Mouse (Mus musculus) limb, embryonic 13.5 days (tissue): ENCODE measurements at regions not wholly inside any gene's neighbourhood (a gene's known extent, or its start where the extent isn't known, plus 50 kb on each side); places are given as distances from the start of the nearest gene placed in this dataset.
A peak's percentile ranks its signal among the peaks of the same experiment; 100 is the strongest.

Source experiments
- ATAC-seq: fragments of 200-750 bp; cut with Nextera tagmentation; 2 replicates; pipeline ENCODE4 v1.8.0; 2017; ENCODE audit warnings: low read depth, moderate number of reproducible peaks, moderate TSS enrichment; ENCODE audit not compliant: low FRiP score
- H3K27ac ChIP-seq: fragments of 300-500 bp; sonication (generic); 2 replicates; pipeline ENCODE4 v1.5.1; 2015; ENCODE audit warnings: inconsistent platforms, mild to moderate bottlenecking, moderate library complexity
- H3K27me3 ChIP-seq: fragments of 300-500 bp; sonication (generic); 2 replicates; pipeline ENCODE4 v1.6.1; 2015; ENCODE audit warnings: mild to moderate bottlenecking, inconsistent platforms
- H3K36me3 ChIP-seq: fragments of 300-500 bp; sonication (generic); 2 replicates; pipeline ENCODE4 v1.6.1; 2015; ENCODE audit warnings: inconsistent platforms, mild to moderate bottlenecking, moderate library complexity
- H3K4me1 ChIP-seq: fragments of 300-500 bp; sonication (generic); 2 replicates; pipeline ENCODE4 v1.6.1; 2015; ENCODE audit warnings: inconsistent platforms
- H3K4me2 ChIP-seq: fragments of 300-500 bp; sonication (generic); replicated peaks from 2 replicates; pipeline ENCODE4 v1.6.1; 2015; ENCODE audit warnings: inconsistent platforms, mild to moderate bottlenecking, moderate library complexity
- H3K4me3 ChIP-seq: fragments of 300-500 bp; sonication (generic); 2 replicates; pipeline ENCODE4 v1.5.1; 2015; ENCODE audit warnings: moderate library complexity, mild to moderate bottlenecking, inconsistent platforms
- H3K9ac ChIP-seq: fragments of 300-500 bp; sonication (generic); 2 replicates; pipeline ENCODE4 v1.6.1; 2015; ENCODE audit warnings: mild to moderate bottlenecking, inconsistent platforms
- H3K9me3 ChIP-seq: fragments of 300-500 bp; sonication (generic); 2 replicates; pipeline ENCODE4 v1.6.1; 2016; ENCODE audit warnings: inconsistent platforms
- WGBS: fragments of 180-500 bp; shearing (Covaris S2); methylation state at CpG from one replicate; pipeline ENCODE4 v1.1.7; 2015; 5-methylcytosine and 5-hydroxymethylcytosine counted together

DNA sequence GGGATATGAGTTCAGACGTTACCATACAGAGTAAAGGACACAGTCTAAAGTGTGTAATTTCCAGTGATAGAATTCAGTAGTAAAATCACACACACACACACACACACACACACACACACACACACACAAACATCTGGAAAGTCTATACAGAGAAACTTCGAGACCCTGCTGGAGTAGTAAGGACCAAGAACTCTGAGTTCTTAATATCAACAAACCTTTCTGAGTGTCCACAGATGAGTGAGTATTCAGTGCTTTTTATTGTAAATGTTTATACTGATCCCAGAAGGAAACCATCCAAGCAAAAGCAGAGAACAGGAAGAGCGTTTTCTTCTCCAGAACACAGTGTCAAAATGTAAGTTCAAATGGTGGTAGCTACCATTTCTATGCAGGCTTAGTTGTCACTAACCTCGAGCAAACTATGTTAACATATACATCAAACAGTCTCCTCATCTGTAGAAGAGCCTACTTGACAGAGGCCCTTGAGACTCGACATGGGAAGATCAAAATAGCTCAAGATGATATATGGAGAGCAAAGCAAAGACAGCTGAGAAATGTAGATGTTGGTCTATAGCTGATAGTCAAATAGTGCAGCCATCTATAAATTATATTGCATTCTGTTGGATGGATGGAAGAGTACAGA, 248.0 kb upstream of the Noct start:
- no peaks in the 10 kb centered on the region for H3K9me3 ChIP-seq
- WGBS = 83% methylated on average over 5 of the region's 5 CpGs
- no peak overlapping the region for H3K4me3 ChIP-seq
- no peak overlapping the region for H3K9ac ChIP-seq
- no peaks in the 10 kb centered on the region for H3K27me3 ChIP-seq
- no peak overlapping the region for H3K27ac ChIP-seq
- H3K4me1 ChIP-seq = 0 out of 2 replicates have a peak, but pooled peaks cover 6% of the 10 kb centered on the region
- no peaks in the 10 kb centered on the region for H3K36me3 ChIP-seq
- no peak for ATAC-seq
- no peak overlapping the region for H3K4me2 ChIP-seq

DNA sequence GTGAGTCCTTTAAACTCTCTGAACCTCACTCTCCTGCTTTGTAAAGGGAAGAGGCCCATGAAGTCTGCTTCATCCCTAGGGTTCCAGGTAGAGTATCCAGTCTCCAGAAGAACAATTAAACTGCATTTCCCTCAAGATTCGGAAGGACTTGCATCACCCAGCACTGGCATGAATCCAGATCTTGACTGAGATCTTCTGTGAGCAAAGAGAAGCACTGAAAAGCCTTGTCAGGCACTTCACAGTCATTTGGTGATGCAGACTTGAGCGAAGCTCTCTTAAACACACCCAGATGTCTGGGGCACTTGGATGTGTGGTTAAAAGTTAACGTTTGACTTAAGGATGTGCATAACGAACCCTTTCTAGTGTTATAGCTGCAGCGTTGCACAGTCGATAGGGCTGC, 247.4 kb upstream of the Noct start:
- no peaks in the 10 kb centered on the region for H3K27me3 ChIP-seq
- H3K27ac ChIP-seq = no peak overlapping the region
- ATAC-seq = no peak
- 0 out of 2 replicates have a peak, but pooled peaks cover 6% of the 10 kb centered on the region for H3K4me1 ChIP-seq
- no peak overlapping the region for H3K4me3 ChIP-seq
- H3K9me3 ChIP-seq = no peaks in the 10 kb centered on the region
- no peak overlapping the region for H3K4me2 ChIP-seq
- no peak overlapping the region for H3K9ac ChIP-seq
- H3K36me3 ChIP-seq = no peaks in the 10 kb centered on the region
- WGBS = 45% methylated on average over 6 of the region's 6 CpGs

DNA sequence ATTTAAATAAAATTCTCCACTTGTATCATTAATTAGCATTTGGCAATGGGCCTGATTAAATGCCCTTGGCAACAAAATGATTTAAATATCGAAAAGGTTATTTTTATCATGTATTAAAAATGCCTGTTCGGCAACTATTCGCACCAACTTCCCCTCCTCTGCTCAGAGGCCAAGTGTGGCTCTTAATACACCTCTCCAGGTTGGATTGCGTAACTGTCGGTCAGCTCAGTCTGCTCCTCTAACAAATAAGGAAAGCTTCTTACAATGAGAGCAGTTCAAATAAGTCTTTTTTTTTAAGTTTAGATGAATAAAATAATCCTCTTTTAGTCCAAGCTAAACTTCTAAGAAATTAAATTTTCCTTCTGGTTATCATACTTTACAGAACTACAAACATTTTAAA, 245.6 kb upstream of the Noct start:
- ATAC-seq = no peak
- H3K9me3 ChIP-seq = no peaks in the 10 kb centered on the region
- 84% methylated on average over 5 of the region's 5 CpGs for WGBS
- no peak overlapping the region for H3K9ac ChIP-seq
- no peaks in the 10 kb centered on the region for H3K27me3 ChIP-seq
- H3K36me3 ChIP-seq = no peaks in the 10 kb centered on the region
- H3K27ac ChIP-seq = no peak overlapping the region
- H3K4me2 ChIP-seq = no peak overlapping the region
- peaks cover 13% of the 10 kb centered on the region for H3K4me1 ChIP-seq
- H3K4me3 ChIP-seq = no peak overlapping the region

DNA sequence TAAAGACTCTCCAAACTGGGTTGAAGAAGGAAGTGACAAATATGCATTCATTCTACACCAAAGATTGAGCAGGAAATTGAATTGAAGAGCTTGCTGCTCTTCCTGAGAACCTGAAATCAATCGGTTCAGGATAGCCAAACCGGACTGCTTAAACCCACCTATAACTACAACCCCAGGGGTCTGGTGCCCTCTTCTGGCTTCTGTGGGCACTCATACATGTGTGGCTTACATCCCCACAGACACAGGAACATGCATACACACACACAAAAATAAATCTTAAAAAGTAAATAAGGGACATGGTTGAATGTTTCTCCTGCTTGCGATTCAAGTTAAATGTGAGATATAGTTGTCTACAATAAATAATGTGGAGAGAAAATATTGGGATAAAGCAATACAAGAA, 244.7 kb upstream of the Noct start:
- Histone ChIP-seq H3K27me3 (no peaks in the 10 kb centered on the region), H3K9ac (no peak overlapping the region), H3K9me3 (no peaks in the 10 kb centered on the region), H3K4me2 (no peak overlapping the region), H3K27ac (no peak overlapping the region), H3K36me3 (no peaks in the 10 kb centered on the region), H3K4me1 (peaks cover 13% of the 10 kb centered on the region), H3K4me3 (no peak overlapping the region)
- WGBS = 67% methylated on average over 3 of the region's 3 CpGs
- ATAC-seq = no peak

DNA sequence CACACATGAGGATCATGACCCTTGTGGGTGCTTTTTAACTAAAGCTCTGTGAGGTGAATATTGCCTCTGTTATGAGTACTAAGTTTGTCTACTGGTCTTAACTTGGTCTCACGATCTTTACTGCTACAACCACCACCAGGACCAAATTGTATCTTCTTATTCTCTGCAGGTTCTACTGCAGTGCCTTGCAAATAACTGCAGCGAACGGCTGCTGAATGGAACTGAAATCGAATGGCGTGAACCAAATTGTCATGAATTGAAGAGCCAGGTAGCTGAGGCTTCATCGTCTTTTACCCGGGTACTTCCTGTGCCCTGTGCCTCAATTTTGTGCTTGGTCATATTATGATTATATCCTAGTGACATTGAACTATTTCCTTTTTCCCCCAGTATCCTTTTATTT, 242.5 kb upstream of the Noct start:
- peaks cover 13% of the 10 kb centered on the region for H3K4me1 ChIP-seq
- H3K27me3 ChIP-seq = no peaks in the 10 kb centered on the region
- no peaks in the 10 kb centered on the region for H3K9me3 ChIP-seq
- no peak overlapping the region for H3K9ac ChIP-seq
- WGBS = 90% methylated on average over 7 of the region's 7 CpGs
- no peak for ATAC-seq
- no peak overlapping the region for H3K4me2 ChIP-seq
- no peaks in the 10 kb centered on the region for H3K36me3 ChIP-seq
- H3K27ac ChIP-seq = no peak overlapping the region
- no peak overlapping the region for H3K4me3 ChIP-seq

DNA sequence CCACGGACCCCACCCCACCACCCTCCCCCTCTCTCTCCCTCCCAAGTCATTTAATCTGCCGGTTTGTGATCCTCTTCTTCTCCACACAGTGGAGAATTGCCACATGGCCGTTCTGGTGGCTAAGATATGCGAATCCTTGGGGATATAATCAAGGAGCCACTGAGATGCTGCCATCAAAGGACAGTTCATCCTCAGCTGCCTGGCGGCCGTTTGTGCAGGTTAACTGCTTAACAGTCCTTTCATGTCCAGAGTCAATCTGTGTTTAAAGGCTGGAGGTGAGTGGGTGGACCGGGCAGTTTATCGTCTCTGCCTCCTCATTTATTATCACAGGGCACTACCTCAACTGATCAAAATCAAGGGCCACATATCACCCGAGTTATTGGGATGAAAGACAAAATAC, 241.6 kb upstream of the Noct start:
- no peak overlapping the region for H3K4me3 ChIP-seq

DNA sequence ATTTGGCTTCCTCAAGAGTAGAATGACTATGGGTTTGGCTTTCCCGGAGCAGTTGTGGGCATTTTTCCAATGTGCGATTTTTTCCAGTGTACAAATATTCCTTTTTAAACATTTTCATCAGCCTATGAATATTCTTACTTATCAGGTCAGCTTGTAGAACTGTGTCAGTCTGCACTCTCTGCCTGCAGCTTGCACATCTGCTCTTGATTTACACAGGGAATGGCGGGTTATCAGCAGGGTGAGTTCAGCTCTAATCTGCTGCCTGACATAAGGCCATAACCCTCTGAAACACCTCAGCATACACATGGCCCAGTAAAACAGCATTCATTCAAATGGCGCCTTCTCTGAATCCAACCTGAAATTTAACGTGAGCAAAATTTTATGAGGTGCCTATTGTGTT, 241.1 kb upstream of the Noct start:
- Histone ChIP-seq H3K9me3 (no peaks in the 10 kb centered on the region), H3K27ac (peak overlapping the region; percentile 45), H3K36me3 (no peaks in the 10 kb centered on the region), H3K9ac (no peak overlapping the region), H3K4me3 (no peak overlapping the region), H3K27me3 (no peaks in the 10 kb centered on the region), H3K4me2 (peak overlapping the region; percentile 21), H3K4me1 (peaks cover 13% of the 10 kb centered on the region)
- ATAC-seq = peak; percentile 77; the same call in 1 of the 2 replicates
- WGBS = 19% methylated on average over 5 of the region's 5 CpGs

More for the DNA sequence above, 241.6 kb upstream of the Noct start:
- H3K4me1 ChIP-seq = peaks cover 13% of the 10 kb centered on the region
- no peak for ATAC-seq
- no peak overlapping the region for H3K27ac ChIP-seq
- no peak overlapping the region for H3K9ac ChIP-seq
- no peaks in the 10 kb centered on the region for H3K36me3 ChIP-seq
- WGBS = 10% methylated on average over 9 of the region's 9 CpGs
- H3K9me3 ChIP-seq = no peaks in the 10 kb centered on the region
- no peaks in the 10 kb centered on the region for H3K27me3 ChIP-seq
- H3K4me2 ChIP-seq = peak overlapping the region; percentile 21; the same call in 1 of the 2 replicates

DNA sequence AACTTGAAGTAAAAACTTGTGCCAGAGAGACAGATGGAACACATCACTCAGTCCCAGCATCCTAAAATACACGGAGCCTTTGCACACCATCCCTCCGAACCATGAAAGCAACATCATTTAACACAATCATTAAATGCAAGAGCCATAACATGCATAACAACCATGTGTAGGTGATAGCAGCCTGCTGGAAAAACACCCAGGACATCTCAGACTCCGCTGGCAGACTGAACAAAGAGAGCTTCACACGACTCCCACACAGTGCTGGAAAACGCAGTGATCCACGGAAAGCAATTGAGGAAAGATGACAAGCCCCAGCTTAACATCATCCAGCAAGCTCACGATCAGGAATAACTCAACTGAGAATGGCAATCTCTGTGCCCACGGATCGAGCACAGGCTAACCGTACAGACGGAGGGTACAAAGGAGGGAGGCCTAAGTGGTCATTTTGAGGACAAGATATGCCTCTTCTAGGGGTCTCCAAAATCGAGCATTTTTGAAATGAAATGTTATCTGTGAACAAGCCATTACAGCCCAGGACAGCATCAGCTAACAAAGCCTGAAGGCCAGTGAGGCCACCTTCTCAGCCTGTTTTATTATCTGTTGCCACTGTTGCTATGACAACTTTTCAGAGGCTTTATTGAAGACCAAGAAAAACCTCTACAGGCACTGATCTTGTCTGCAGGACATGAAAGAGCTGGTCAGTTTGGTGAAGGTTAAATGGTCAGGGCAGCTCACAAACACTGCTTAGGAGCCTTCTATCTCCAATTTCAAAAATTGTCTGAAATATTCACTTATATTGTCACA, 240.1 kb upstream of the Noct start:
- H3K36me3 ChIP-seq = no peaks in the 10 kb centered on the region
- peak overlapping the region; percentile 45; the same call in 1 of the 2 replicates for H3K27ac ChIP-seq
- peaks cover 13% of the 10 kb centered on the region for H3K4me1 ChIP-seq
- no peak overlapping the region for H3K4me2 ChIP-seq
- H3K9ac ChIP-seq = no peak overlapping the region
- no peaks in the 10 kb centered on the region for H3K27me3 ChIP-seq
- 0 out of 2 replicates have a peak, but pooled peaks have one; percentile 22 for ATAC-seq
- H3K9me3 ChIP-seq = no peaks in the 10 kb centered on the region
- WGBS = 50% methylated on average over 12 of the region's 12 CpGs
- H3K4me3 ChIP-seq = no peak overlapping the region

DNA sequence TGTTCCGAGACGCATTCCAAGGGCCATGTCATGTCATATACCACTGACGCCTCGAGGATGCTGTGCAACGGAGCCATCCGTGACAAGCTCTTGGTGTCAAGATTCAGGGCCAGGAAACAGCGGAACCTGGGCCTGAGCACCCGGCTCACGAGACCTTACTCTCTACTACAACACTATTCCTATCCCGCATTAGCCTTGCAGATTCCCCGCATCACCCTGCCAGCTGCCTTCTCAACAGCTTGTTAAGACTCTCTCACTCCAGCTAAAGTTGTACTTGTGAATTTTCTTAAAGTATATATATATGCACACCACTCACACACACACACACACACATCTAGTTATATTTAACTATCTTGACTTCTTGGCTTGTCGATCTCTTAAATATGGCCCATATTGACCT, 236.4 kb upstream of the Noct start:
- no peak overlapping the region for H3K9ac ChIP-seq
- peaks cover 22% of the 10 kb centered on the region for H3K4me1 ChIP-seq
- H3K27me3 ChIP-seq = no peaks in the 10 kb centered on the region
- no peak for ATAC-seq
- no peaks in the 10 kb centered on the region for H3K9me3 ChIP-seq
- H3K4me2 ChIP-seq = no peak overlapping the region
- no peak overlapping the region for H3K4me3 ChIP-seq
- H3K27ac ChIP-seq = no peak overlapping the region
- H3K36me3 ChIP-seq = no peaks in the 10 kb centered on the region
- WGBS = 94% methylated on average over 12 of the region's 12 CpGs

DNA sequence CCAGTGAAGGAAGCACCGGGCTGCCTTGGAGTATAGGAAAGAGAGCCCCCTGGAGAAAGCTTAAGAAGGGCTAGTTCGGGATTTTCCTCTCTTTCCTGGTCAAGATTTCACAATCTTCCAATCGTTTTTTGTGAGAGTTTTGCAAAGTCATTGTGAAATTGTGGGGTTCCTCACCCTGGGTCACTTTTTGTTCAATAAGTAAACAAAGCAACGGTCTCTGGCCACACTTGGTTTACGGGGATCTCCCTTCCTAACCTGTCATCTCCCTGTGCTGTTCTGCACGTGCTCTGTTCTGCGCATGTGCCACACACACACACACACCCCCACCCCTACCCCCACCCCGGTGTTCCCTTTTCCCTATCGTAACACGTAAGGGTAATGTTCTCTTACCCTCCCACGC, 233.4 kb upstream of the Noct start:
- no peaks in the 10 kb centered on the region for H3K9me3 ChIP-seq
- H3K4me1 ChIP-seq = peaks cover 19% of the 10 kb centered on the region
- no peak overlapping the region for H3K27ac ChIP-seq
- no peaks in the 10 kb centered on the region for H3K36me3 ChIP-seq
- ATAC-seq = no peak
- H3K27me3 ChIP-seq = no peaks in the 10 kb centered on the region
- no peak overlapping the region for H3K4me2 ChIP-seq
- H3K4me3 ChIP-seq = no peak overlapping the region
- 77% methylated on average over 11 of the region's 11 CpGs for WGBS
- H3K9ac ChIP-seq = no peak overlapping the region

DNA sequence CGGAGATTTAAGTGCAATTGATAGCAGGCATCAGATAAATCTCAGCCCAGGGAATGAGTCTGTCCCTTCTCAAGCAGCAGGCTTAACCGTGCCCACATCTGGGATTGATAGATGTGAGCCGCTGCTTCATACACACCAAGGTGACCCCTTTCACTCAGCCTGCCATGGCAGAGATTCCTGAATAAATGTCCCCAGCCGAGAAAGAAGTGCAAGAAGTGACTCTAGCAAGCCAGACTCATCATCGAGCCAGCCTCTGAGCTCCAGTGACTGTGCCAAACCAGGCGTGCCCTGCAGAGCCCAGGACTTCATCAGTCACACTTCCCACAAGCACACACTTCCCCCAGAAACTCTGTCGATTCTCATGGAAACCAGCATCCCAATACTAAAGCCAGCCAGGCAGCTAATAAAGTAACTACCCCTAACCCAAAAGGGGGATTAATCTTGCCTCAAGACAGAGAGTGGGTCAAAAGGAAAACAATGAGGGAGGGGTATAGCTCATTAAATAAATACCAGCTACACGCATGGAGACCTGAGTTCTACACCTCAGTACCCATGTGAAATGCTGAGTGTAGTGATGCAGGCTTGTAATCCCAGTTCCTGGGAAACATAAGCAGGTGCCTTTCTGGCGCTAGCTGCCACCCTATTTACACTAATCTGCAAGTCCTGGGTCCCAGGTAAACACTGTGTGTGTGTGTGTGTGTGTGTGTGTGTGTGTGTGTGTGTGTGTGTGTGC, 231.5 kb upstream of the Noct start:
- Histone ChIP-seq H3K9me3 (no peaks in the 10 kb centered on the region), H3K27ac (peak overlapping the region; percentile 63; the same call in 1 of the 2 replicates), H3K27me3 (no peaks in the 10 kb centered on the region), H3K36me3 (no peaks in the 10 kb centered on the region), H3K4me2 (no peak overlapping the region; the same call in 1 of the 2 replicates), H3K4me3 (no peak overlapping the region), H3K4me1 (peaks cover 19% of the 10 kb centered on the region), H3K9ac (no peak overlapping the region)
- ATAC-seq = peak; percentile 48; the same call in 1 of the 2 replicates
- WGBS = 14% methylated on average over 9 of the region's 9 CpGs

DNA sequence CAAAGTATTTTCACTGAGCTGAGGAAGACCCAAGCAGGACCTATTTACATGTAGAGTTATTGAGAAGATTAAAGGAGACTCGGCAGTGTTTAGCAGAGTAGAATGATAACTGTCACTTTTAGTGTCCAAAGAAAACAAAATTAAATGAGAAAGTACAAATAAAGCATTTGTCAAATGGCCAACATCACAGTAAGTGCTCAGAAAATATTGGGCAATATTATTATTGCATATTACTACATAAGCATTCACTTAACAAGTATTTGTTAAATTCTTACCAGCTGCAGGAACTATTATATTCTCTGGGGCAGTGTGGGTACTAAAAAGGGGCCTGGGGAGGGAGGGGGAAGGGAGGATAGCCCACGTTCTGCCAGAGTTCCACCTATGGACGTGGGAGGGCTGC, 224.5 kb upstream of the Noct start:
- Histone ChIP-seq H3K27me3 (no peaks in the 10 kb centered on the region), H3K4me1 (peaks cover 10% of the 10 kb centered on the region; the same call in 1 of the 2 replicates), H3K9me3 (no peaks in the 10 kb centered on the region), H3K9ac (no peak overlapping the region), H3K36me3 (no peaks in the 10 kb centered on the region), H3K4me2 (no peak overlapping the region), H3K27ac (no peak overlapping the region), H3K4me3 (no peak overlapping the region)
- no peak for ATAC-seq
- WGBS = 63% methylated on average over 3 of the region's 3 CpGs
